Mouse (Mus musculus) lung, adult 2 months (tissue): ENCODE measurements around the gene Wnt9b. TPM values are rescaled to one million over a fixed set of nuclear protein-coding genes. Genes with fewer than 3 reads are reported as not detected.

Experiments
- DNase-seq: peaks from one replicate; pipeline ENCODE4 v3.0.0; 2022
- H3K4me1 ChIP-seq: fragments of 200-500 bp; 2 replicates; pipeline ENCODE4 v1.6.1; 2011; ENCODE audit warnings: low read length; ENCODE audit not compliant: control insufficient read depth, insufficient read depth
- H3K4me3 ChIP-seq: fragments of 200-500 bp; replicated peaks from 2 replicates; pipeline ENCODE3; 2011; ENCODE audit warnings: low read depth, mild to moderate bottlenecking, control low read depth, low read length; ENCODE audit errors: extremely low read depth
- CTCF ChIP-seq: fragments of 200-500 bp; IDR thresholded peaks from 2 replicates; pipeline ENCODE4 v1.5.1; 2011; ENCODE audit warnings: mild to moderate bottlenecking, low read length, control low read depth; ENCODE audit not compliant: insufficient read depth
- POLR2A ChIP-seq: fragments of 200-500 bp; IDR thresholded peaks from 2 replicates; pipeline ENCODE4 v1.6.1; 2011; ENCODE audit warnings: low read depth, mild to moderate bottlenecking, control low read depth, low read length, borderline replicate concordance; ENCODE audit errors: extremely low read depth
- WGBS: fragments of 180-500 bp; shearing (Covaris S2); methylation state at CpG from one replicate; pipeline ENCODE4 v1.1.7; 2018; 5-methylcytosine and 5-hydroxymethylcytosine counted together
- polyA plus RNA-seq: library from polyadenylated mRNA; depleted of rRNA; stranded (reverse); fragments of >200 nt; gene quantifications from 2 replicates; pipeline ENCODE4 v1.2.3, GENCODE M21; 2012; rRNA removed

Wnt9b gene
- polyA plus RNA-seq, result 0.02 and 0.12 TPM in 2 replicates

- Histone ChIP-seq H3K4me3 (peak within 1 kb of the TSS; percentile 46), H3K4me1 (no peaks in the 10 kb centered on the region; the same call in 1 of the 2 replicates)
- 1% methylated on average over 68 of the region's 68 CpGs for whole genome bisulfite sequencing
- TF ChIP-seq POLR2A (no peak), CTCF (no peak)
- DNase-seq, result peak; percentile 22
These were observed at the start of gene Wnt9b for GRCm38 (mm10) chr11:103749306-103750089. Gene Wnt9b, minus strand, starts transcription at chr11:103749821.

GRCm38 (mm10) chr11:103789951-103790350 is 40.3 kb upstream of the Wnt9b start:
- DNase-seq, result no peak
- WGBS, result 42% methylated on average over 5 of the region's 5 CpGs
- Histone ChIP-seq H3K4me3 (no peak overlapping the region), H3K4me1 (no peaks in the 10 kb centered on the region)
- TF ChIP-seq CTCF (no peak), POLR2A (no peak)

- TF ChIP-seq CTCF (no peak), POLR2A (no peak)
- no peak for DNase-seq
- 54% methylated on average over 9 of the region's 9 CpGs for WGBS
- Histone ChIP-seq H3K4me1 (no peaks in the 10 kb centered on the region), H3K4me3 (no peak overlapping the region)
These were observed 30.5 kb upstream of the Wnt9b start for GRCm38 (mm10) chr11:103780152-103780551.

- Histone ChIP-seq H3K4me1 (no peaks in the 10 kb centered on the region), H3K4me3 (no peak overlapping the region)
- TF ChIP-seq CTCF, result no peak
- TF ChIP-seq POLR2A, result no peak
- DNase-seq, result no peak
- WGBS, result 2% methylated on average over 19 of the region's 19 CpGs
These were observed 24.6 kb upstream of the Wnt9b start for GRCm38 (mm10) chr11:103774228-103774530.

GRCm38 (mm10) chr11:103773387-103774227 is 24.0 kb upstream of the Wnt9b start, which contains the start of gene Wnt3:
Gene Wnt3, plus strand, starts transcription at chr11:103774150.
- no peak for DNase-seq
- Histone ChIP-seq H3K4me1 (no peaks in the 10 kb centered on the region), H3K4me3 (no peak within 1 kb of the TSS)
- TF ChIP-seq CTCF (no peak), POLR2A (no peak)
- WGBS, result under 1% methylated on average over 60 of the region's 60 CpGs

GRCm38 (mm10) chr11:103772505-103773386 is 23.1 kb upstream of the Wnt9b start:
- TF ChIP-seq CTCF (no peak), POLR2A (no peak)

GRCm38 (mm10) chr11:103771160-103771817 is 21.7 kb upstream of the Wnt9b start:
- DNase-seq, result no peak
- TF ChIP-seq POLR2A (no peak), CTCF (no peak)
- WGBS, result 4% methylated on average over 19 of the region's 19 CpGs
- H3K4me3 ChIP-seq, result no peak overlapping the region
- no peaks in the 10 kb centered on the region for H3K4me1 ChIP-seq

More at GRCm38 (mm10) chr11:103772505-103773386, 23.1 kb upstream of the Wnt9b start:
- no peak for DNase-seq
- WGBS, result 2% methylated on average over 23 of the region's 23 CpGs
- no peak overlapping the region for H3K4me3 ChIP-seq
- H3K4me1 ChIP-seq, result no peaks in the 10 kb centered on the region

- H3K4me3 ChIP-seq, result no peak overlapping the region
- no peak for TF ChIP-seq CTCF
- no peak for TF ChIP-seq POLR2A
- DNase-seq, result no peak
- H3K4me1 ChIP-seq, result no peaks in the 10 kb centered on the region
- WGBS, result 35% methylated on average over 6 of the region's 6 CpGs
These were observed 16.0 kb upstream of the Wnt9b start for GRCm38 (mm10) chr11:103765556-103766011.

GRCm38 (mm10) chr11:103764601-103765000 is 15.0 kb upstream of the Wnt9b start:
- Histone ChIP-seq H3K4me3 (no peak overlapping the region), H3K4me1 (no peaks in the 10 kb centered on the region)
- WGBS, result 38% methylated on average over 6 of the region's 6 CpGs
- DNase-seq, result no peak
- TF ChIP-seq POLR2A (no peak), CTCF (no peak)
